Mouse (Mus musculus) erythroblast, embryonic 14.5 days (primary cell): Measurements from ENCODE around the gene Map3k20. TPM values are rescaled to one million over a fixed set of nuclear protein-coding genes. Genes with fewer than 3 reads are reported as not detected.

Experiments used
- H3K27me3 ChIP-seq: 2 replicates; pipeline ENCODE4 v1.6.1; 2012; ENCODE audit warnings: inconsistent platforms; ENCODE audit not compliant: control insufficient read depth
- H3K36me3 ChIP-seq: 2 replicates; pipeline ENCODE4 v1.6.1; 2012; ENCODE audit warnings: mild to moderate bottlenecking, inconsistent platforms; ENCODE audit not compliant: control insufficient read depth
- H3K4me1 ChIP-seq: 2 replicates; pipeline ENCODE4 v1.6.1; 2012; ENCODE audit warnings: inconsistent platforms; ENCODE audit not compliant: control insufficient read depth
- H3K4me3 ChIP-seq: replicated peaks from 2 replicates; pipeline ENCODE3; 2012; ENCODE audit warnings: moderate library complexity, mild to moderate bottlenecking, inconsistent platforms
- H3K9me3 ChIP-seq: 2 replicates; pipeline ENCODE4 v1.6.1; 2012; ENCODE audit warnings: low read length, inconsistent platforms, mixed read lengths; ENCODE audit not compliant: control insufficient read depth
- GATA1 ChIP-seq: IDR thresholded peaks from 2 replicates; pipeline ENCODE4 v1.6.1; 2012; ENCODE audit warnings: low read length, inconsistent platforms, mixed read lengths
- TAL1 ChIP-seq: IDR thresholded peaks from 3 replicates; pipeline ENCODE4 v1.6.1; 2012; ENCODE audit warnings: low read length, inconsistent platforms, mixed read lengths
- polyA plus RNA-seq: library from polyadenylated mRNA; stranded (reverse); fragments of >175 nt; gene quantifications from 2 replicates; pipeline ENCODE4 v1.2.3, GENCODE M21; 2012

Gene Map3k20
- polyA plus RNA-seq, 1 experiment = 0.21 TPM

GRCm38 (mm10) chr2:72308981-72309380, 23.5 kb downstream of the Map3k20 start:
- Histone ChIP-seq H3K9me3 (no peaks in the 10 kb centered on the region; the same call in 1 of the 2 replicates), H3K36me3 (peaks cover 41% of the 10 kb centered on the region), H3K4me1 (no peaks in the 10 kb centered on the region), H3K27me3 (no peaks in the 10 kb centered on the region), H3K4me3 (no peak overlapping the region)
- no peak for TF ChIP-seq TAL1
- no peak for TF ChIP-seq GATA1

GRCm38 (mm10) chr2:72311486-72311885, 26.0 kb downstream of the Map3k20 start:
- no peak for TF ChIP-seq GATA1
- no peak for TF ChIP-seq TAL1
- Histone ChIP-seq H3K4me3 (no peak overlapping the region), H3K27me3 (no peaks in the 10 kb centered on the region), H3K4me1 (no peaks in the 10 kb centered on the region; the same call in 1 of the 2 replicates), H3K36me3 (peaks cover 23% of the 10 kb centered on the region), H3K9me3 (no peaks in the 10 kb centered on the region)

- Histone ChIP-seq H3K27me3 (no peaks in the 10 kb centered on the region), H3K36me3 (peaks cover 24% of the 10 kb centered on the region), H3K4me3 (peak overlapping the region; percentile 4), H3K9me3 (no peaks in the 10 kb centered on the region), H3K4me1 (no peaks in the 10 kb centered on the region; the same call in 1 of the 2 replicates)
- TF ChIP-seq GATA1 = no peak
- no peak for TF ChIP-seq TAL1
These were observed 27.9 kb downstream of the Map3k20 start for GRCm38 (mm10) chr2:72313312-72313711.

- Histone ChIP-seq H3K4me1 (no peaks in the 10 kb centered on the region; the same call in 1 of the 2 replicates), H3K9me3 (no peaks in the 10 kb centered on the region; the same call in 1 of the 2 replicates), H3K36me3 (peaks cover 10% of the 10 kb centered on the region), H3K27me3 (no peaks in the 10 kb centered on the region), H3K4me3 (no peak overlapping the region)
- TF ChIP-seq TAL1 (no peak), GATA1 (no peak)
These were observed 33.0 kb downstream of the Map3k20 start for GRCm38 (mm10) chr2:72318421-72318820.

- no peak overlapping the region for H3K4me3 ChIP-seq
- no peaks in the 10 kb centered on the region; the same call in 1 of the 2 replicates for H3K9me3 ChIP-seq
- peaks cover 10% of the 10 kb centered on the region for H3K36me3 ChIP-seq
- no peaks in the 10 kb centered on the region for H3K27me3 ChIP-seq
- no peak for TF ChIP-seq GATA1
- no peak for TF ChIP-seq TAL1
- H3K4me1 ChIP-seq = no peaks in the 10 kb centered on the region; the same call in 1 of the 2 replicates
These were observed 33.8 kb downstream of the Map3k20 start for GRCm38 (mm10) chr2:72319028-72319798.

GRCm38 (mm10) chr2:72320661-72321060, 35.2 kb downstream of the Map3k20 start:
- no peaks in the 10 kb centered on the region for H3K27me3 ChIP-seq
- no peak overlapping the region for H3K4me3 ChIP-seq
- H3K4me1 ChIP-seq = no peaks in the 10 kb centered on the region; the same call in 1 of the 2 replicates
- peaks cover 6% of the 10 kb centered on the region for H3K36me3 ChIP-seq
- no peaks in the 10 kb centered on the region; the same call in 1 of the 2 replicates for H3K9me3 ChIP-seq
- no peak for TF ChIP-seq TAL1
- TF ChIP-seq GATA1 = no peak

- Histone ChIP-seq H3K4me3 (no peak overlapping the region), H3K36me3 (peaks cover 6% of the 10 kb centered on the region), H3K27me3 (no peaks in the 10 kb centered on the region), H3K4me1 (no peaks in the 10 kb centered on the region; the same call in 1 of the 2 replicates), H3K9me3 (no peaks in the 10 kb centered on the region; the same call in 1 of the 2 replicates)
- TF ChIP-seq TAL1 (no peak), GATA1 (no peak)
These were observed 36.2 kb downstream of the Map3k20 start for GRCm38 (mm10) chr2:72321591-72321990.

- H3K4me1 ChIP-seq = no peaks in the 10 kb centered on the region; the same call in 1 of the 2 replicates
- H3K36me3 ChIP-seq = peaks cover 7% of the 10 kb centered on the region
- H3K27me3 ChIP-seq = no peaks in the 10 kb centered on the region
- H3K4me3 ChIP-seq = no peak overlapping the region
- TF ChIP-seq GATA1 (no peak), TAL1 (no peak)
- no peaks in the 10 kb centered on the region; the same call in 1 of the 2 replicates for H3K9me3 ChIP-seq
These were observed 37.4 kb downstream of the Map3k20 start for GRCm38 (mm10) chr2:72322681-72323353.

- peaks cover 4% of the 10 kb centered on the region for H3K36me3 ChIP-seq
- H3K4me1 ChIP-seq = no peaks in the 10 kb centered on the region; the same call in 1 of the 2 replicates
- no peak for TF ChIP-seq GATA1
- TF ChIP-seq TAL1 = no peak
These were observed 39.0 kb downstream of the Map3k20 start for GRCm38 (mm10) chr2:72324436-72324835.

More at GRCm38 (mm10) chr2:72324436-72324835, 39.0 kb downstream of the Map3k20 start:
- Histone ChIP-seq H3K4me3 (no peak overlapping the region), H3K9me3 (no peaks in the 10 kb centered on the region; the same call in 1 of the 2 replicates), H3K27me3 (no peaks in the 10 kb centered on the region)
